Mouse (Mus musculus) cerebral cortex, adult 2 months (tissue): Measurements from ENCODE around the gene Phf23.

ENCODE experiments used
- WGBS: fragments of 180-500 bp; shearing (Covaris S2); methylation state at CpG from one replicate; pipeline ENCODE4 v1.1.7; 2018; 5-methylcytosine and 5-hydroxymethylcytosine counted together

The Phf23 gene

GRCm38 (mm10) chr11:69995391-69995960, at the start of gene Phf23:
Phf23 (plus strand) TSS chr11:69995777.
- under 1% methylated on average over 36 of the region's 36 CpGs for WGBS

GRCm38 (mm10) chr11:69945997-69946891, 49.3 kb upstream of the Phf23 start:
- whole genome bisulfite sequencing = 91% methylated on average over 18 of the region's 18 CpGs

DNA sequence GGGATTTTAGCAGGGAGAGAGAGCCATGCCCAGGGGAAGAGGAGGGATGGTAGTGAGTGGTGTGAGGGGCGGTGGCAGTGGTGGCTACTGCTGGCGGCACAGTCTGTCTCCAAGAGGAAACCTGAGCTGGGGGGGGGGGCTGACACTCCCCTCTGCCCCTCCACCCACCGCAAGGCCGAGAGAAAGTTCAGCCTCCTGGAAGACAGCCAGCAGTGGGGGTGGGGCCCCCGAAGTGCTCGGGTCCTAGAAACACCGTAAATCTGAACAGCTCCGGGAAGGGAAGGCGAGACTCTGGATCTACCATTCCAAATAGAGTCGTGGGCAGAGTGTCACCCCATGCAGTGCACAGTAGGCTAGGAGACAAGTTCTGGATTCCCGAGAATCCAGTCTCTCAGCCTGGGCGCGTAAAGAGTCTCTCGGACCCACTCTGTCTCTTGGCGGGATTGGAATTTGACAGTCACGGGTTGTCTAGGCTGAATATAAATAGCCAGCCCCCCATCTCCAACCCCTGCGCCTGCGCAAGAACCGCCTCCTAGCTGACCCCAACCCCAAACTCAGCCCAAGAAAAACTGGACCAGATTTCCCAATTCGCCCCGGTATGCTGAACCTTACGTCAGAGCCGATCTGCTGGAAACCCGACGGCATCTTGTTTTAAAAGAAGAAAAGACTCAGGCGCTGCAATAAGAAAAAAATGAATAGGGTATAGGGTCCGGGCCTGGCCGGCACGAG, 48.1 kb upstream of the Phf23 start:
- 10% methylated on average over 29 of the region's 29 CpGs for WGBS

DNA sequence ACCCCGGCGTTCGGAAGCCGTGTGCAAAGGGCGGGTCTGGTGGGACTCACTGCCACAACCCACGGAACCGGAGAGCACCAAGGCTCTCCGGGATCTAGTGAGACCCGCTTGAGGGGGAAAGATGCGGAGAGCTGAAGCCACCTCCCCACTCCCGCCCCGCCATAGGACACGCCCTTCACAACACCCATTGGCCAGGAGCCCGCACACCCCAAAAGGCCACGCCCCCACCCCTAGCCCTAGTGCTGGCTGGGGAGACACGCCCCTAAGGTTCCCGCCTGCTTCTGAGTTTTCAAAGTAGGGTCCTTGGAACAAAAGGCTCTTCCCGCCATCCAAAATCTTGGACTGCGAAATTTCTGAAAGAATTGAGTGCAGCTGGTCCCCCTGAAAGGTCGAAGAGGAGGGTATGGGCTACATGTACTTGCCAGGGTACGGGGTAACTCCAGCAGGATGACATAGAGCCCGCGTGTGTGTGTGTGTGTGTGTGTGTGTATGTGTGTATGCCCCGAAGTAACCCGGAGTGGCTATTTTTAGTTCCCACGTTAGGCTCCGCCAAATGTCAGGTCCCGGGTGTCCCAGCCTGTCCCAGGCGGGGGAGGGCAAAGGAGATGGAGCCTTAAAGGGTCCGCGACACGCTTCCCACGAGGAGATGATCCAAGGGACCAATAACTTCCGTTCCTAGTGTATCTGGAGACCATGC, 47.4 kb upstream of the Phf23 start, which contains the start of gene Slc2a4:
Gene Slc2a4 (minus strand): TSS at position 123 of the 697 bp plus-strand sequence.
- 2% methylated on average over 34 of the region's 34 CpGs for WGBS

GRCm38 (mm10) chr11:69948763-69949150, 46.8 kb upstream of the Phf23 start:
- 0% methylated on average over 14 of the region's 14 CpGs for WGBS

- WGBS = 42% methylated on average over 4 of the region's 4 CpGs
These were observed 44.6 kb upstream of the Phf23 start for GRCm38 (mm10) chr11:69950807-69951459.

DNA sequence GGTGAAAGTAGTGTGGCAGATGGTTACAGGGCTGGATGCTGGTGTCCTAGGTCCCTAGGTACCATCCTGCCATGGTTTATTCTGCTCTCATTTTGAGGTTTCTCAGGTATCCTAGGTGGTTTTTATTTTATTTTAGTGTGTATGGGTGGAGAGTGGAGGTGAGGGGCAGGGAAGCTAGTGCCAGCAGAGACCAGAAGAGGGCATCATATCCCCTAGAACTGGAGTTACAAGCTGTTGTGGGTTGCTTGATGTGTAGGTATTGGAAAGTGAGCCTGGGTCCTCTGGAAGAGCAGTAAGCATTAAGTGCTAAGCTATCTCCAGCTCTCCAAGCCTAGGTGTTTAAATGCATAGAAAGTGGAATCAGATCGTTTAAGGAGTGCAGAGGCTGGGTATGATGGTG, 43.3 kb upstream of the Phf23 start:
- WGBS = 25% methylated on average over 1 of the region's 1 CpGs

DNA sequence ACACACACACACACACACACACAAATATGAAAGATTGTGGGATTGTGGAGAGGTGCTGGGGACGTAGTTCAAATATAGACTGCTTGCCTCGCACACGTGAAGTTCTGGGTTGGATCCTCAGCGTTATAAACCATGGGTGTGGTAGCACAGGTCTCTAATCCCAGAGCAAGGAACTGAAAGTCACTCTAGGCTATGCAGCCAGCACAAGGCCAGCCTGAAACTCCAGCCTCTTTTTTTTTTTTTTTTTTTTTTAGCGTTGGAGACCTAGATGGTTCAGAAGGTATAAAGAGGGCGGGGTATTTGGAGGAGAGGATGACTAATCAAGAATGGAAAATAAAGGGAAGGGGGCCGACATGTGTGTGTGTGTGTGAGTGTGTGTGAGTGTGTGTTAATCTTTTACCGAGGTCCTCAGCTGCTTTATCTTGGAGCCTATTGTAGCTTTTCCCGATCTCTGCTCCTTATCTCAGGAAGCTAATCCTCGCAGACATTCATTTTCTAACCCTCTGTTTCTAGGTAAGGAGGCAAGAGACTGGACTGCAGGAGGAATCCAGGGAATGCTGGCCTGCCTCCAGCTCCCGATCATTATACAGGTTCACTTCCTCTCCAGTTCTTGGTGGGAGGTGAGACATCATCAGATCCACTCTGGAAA, 42.2 kb upstream of the Phf23 start:
- WGBS = 66% methylated on average over 11 of the region's 11 CpGs

- 80% methylated on average over 4 of the region's 4 CpGs for WGBS
These were observed 40.0 kb upstream of the Phf23 start for GRCm38 (mm10) chr11:69955618-69956017.

DNA sequence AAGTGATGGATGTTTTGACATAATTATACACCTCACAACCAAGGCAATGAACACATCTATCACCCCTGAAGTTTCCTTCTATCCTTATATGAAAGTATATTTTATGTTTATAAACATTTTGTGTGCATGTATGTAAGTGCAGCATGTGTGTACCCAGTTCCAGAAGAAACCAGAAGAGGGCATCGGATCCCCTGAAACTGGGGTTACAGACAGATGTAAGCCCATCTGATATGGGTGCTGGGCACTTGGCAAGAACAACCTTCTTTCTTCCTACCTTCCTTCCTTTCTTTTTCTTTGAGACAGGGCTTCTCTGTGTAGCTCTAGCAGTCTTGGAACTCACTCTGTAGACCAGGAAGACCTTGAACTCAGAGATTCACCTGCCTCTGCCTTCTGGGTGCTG, 39.4 kb upstream of the Phf23 start:
- 80% methylated on average over 1 of the region's 1 CpGs for WGBS

DNA sequence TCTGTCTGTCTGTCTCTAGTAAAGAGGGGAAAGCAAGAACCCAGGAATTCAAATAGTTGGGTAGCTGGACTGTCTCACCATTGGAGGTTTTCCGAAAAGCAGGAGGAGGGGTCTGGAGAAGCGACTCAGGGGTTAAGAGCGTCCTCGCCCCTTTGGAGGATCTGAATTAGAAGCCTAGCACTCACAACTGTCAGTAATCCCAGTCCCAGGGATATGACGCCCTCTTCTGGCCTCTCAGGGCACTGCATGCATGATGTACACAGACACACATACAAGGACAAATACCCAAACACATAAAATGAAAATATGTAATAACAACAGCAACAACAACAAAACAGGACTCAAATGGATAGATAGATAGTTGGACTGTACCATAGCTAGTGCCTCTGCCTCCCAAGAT, 35.0 kb upstream of the Phf23 start:
- 31% methylated on average over 5 of the region's 5 CpGs for whole genome bisulfite sequencing

DNA sequence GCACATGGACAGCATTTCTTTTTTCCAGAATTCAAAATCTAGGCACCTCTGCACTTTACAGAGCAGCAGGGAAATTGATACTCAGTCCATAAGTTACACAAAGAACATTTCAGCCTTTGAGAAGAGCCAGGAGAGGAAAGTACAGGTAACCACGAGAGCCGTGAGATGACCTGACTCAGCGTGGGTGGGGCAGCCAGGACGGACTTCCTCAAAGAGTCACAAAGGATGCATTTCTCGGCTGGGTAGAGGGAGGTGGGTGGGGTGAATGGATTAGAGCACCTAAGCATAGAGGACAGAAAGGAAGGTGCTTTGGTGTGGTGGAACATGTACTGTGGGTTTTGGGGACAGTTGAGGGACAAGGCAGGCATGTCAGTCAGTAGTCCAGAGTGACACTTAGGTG, 33.7 kb upstream of the Phf23 start:
- 47% methylated on average over 5 of the region's 5 CpGs for WGBS

DNA sequence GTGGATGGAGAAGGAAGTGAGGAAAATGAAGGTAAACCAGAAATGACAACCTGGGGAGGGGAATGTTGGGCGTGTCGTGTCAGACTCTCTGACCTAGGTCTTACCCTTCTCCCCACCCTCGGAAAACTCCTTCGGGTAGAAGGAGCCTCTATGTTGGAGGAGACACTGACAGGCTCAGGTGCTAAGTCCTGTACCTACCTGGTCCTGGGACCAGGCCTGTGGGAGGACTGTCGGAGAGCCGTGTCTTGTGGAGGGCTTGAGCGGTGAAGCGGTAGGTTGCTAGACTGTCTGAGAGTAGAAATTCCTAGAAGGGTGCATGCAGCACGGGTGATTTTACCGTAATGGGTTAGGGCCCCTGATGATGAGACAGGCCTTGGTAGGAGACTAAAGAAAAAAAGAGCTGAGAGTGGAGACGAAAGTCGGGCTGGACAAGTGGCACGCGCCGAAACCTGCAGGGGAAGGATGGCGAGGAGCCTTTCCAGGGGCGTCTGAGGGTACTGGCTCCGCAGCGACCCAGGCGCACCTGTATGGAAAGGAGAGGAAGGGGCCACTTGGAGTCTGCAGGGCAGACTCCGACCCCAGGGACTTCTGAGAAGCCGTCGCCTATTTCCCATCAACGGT, 30.8 kb upstream of the Phf23 start, which contains the start of gene Cldn7:
Gene Cldn7 (plus strand): TSS at position 130 of the 621 bp plus-strand sequence.
- 20% methylated on average over 24 of the region's 24 CpGs for WGBS

DNA sequence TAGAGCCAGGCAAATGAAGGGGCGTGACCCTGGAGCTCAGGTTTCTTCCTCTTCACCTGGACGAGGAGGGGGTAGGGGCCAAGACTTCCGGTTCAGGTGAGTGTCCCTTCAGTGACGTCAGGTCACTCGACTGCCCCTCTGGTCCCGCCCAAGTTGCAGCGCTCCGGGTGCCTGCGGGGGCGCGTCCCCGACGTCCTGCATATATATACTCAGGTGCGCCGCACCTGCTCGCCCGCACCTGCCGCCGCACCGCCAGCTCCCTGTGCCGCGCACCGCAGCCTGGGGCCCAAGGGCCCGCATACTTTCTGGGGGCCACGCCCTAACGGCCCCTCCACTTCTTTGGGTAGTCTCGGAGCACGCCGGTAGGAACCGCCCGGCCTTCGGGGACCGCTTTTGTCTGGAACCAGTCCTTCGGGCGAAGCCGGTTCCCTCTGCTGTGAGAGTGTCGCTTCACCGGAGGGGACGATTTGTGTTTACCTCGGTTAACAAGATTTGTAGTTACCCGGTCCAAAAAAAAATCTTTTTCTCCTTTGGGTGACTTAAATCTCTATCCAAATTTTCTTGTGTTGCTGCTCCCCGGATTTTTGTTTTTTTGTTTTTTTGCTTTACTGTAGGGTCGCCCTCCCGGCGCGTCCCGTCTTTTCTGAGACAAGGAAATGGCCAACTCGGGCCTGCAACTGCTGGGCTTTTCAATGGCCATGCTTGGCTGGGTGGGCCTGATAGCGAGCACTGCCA, 30.1 kb upstream of the Phf23 start:
- WGBS = 4% methylated on average over 49 of the region's 49 CpGs

GRCm38 (mm10) chr11:69966006-69966859, 29.3 kb upstream of the Phf23 start:
- 3% methylated on average over 59 of the region's 59 CpGs for WGBS

DNA sequence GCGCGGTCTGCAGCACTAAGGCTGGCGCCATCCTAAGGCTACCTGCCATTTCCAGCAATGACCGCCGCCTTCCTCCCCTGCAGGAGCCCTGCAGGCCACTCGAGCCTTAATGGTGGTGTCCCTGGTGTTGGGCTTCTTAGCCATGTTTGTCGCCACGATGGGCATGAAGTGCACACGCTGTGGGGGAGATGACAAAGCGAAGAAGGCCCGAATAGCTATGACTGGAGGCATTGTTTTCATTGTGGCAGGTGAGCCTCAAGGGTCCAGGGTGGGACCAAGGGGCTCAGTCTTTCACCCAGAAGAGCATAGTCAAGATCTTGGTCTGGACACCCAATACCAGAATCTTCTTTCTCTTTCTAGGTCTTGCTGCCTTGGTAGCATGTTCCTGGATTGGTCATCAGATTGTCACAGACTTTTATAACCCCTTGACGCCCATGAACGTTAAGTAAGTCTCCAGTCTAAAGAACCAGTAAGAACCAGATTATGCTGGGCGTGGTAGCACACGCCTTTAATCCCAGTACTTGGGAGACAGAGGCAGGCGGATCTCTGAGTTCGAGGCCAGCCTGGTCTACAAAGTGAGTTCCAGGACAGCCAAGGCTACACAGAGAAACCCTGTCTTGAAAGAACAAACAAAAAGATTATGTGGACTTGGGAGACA, 28.6 kb upstream of the Phf23 start:
- 38% methylated on average over 17 of the region's 17 CpGs for WGBS

DNA sequence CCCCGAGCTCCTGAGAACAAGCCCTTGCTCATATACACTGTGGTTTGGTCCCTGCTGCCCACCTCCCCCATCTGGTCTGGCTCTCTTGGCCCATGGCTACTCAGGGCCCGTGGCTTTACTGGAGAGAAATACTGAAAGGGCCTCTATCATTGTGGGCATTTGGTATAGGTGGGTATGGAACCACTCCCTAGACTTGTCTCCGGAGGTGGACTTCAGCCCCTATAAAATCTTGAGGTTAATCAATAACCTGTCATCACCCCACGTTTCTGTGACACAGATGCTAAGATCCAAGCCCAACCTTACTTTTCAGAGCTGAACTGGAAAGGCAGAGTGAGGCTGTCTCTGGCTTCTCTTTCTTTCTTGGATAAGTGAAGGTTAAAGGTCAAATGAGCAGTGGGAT, 26.8 kb upstream of the Phf23 start:
- 90% methylated on average over 4 of the region's 4 CpGs for WGBS

DNA sequence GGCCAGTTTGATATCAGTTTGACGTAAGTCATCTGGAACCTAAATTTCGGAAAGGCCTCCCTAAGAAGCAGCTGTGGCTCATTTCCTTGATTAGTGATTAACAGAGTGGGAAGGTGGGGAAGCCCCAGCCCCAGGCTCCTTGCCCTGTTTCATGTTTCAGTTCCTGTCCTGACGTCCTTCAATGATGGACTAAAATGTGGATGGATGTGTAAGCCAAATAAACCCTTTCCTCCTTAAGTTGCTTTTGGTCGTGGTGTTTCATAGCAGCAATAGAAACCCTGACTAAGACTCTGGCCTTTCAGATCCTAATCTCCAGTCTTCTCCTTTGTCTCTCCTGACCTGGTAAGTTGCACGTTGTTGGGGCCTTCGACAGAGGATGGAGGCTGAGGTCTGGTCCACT, 25.4 kb upstream of the Phf23 start:
- 86% methylated on average over 6 of the region's 6 CpGs for WGBS
